Comparison of ENCODE assay signal across 16 mouse cellular contexts in the genomic region with DNA sequence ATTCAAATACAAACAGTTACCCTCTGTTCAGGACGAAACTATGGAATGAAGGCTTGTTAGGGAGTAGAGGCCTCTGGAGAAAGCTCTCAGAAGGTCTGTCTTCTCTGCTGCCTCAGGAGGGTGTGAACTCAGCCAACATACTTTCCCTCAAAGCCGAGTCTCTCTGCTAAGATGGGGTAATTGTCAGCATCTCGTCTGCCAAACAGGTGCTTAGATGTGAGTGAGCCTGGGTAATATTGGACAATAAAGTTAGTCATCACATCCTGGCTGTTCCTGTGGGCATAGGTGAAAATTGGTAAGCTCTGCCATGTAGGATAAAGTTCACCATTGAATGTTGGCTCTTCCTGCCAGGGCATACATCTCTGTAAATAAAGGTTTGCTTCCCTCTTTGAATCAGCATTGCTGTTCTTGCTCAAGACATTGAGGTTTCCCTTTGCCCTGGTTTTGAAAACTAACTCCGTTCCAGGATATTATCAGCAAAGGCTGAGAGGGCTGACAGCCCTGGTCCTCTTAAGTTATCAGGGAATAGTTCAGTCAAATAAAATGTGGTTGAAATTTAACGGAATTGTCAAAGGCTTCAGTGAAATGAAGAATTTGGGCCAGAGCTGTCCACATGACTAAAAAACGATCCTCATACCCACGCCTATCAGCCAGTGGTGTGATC. TPM values are rescaled to one million over a fixed set of nuclear protein-coding genes. Genes with fewer than 3 reads are reported as not detected.
"Had no signal": no experiment of that assay in that cellular context is flagged by ENCODE, and none has a peak within 500 bp of the region (broad histone marks: within the 10 kb centered on the region; RNA-seq: fewer than 3 reads in every experiment).

No protein-coding gene starts in this region.

- H3K27ac ChIP-seq: kidney, postnatal 0 days; layer of hippocampus, adult 2 months; limb, embryonic 10.5 days; liver, embryonic 14.5 days; midbrain, embryonic 13.5 days; stomach, postnatal 0 days had no signal

- H3K9ac ChIP-seq: liver, embryonic 14.5 days; midbrain, embryonic 13.5 days had no signal

- H3K9me3 ChIP-seq: limb, embryonic 10.5 days; midbrain, embryonic 13.5 days had no signal

- H3K27me3 ChIP-seq: midbrain, embryonic 13.5 days had no signal

- H3K4me3 ChIP-seq: layer of hippocampus, adult 2 months; limb, embryonic 10.5 days; midbrain, embryonic 13.5 days had no signal

- H3K4me2 ChIP-seq: midbrain, embryonic 13.5 days had no signal

- ATAC-seq: lung, postnatal 0 days; midbrain, embryonic 13.5 days had no signal

- H3K4me1 ChIP-seq: midbrain, embryonic 13.5 days had no signal

- DNase-seq: kidney, adult 9 months; kidney, postnatal 36 days; lung, adult 2 months; right cerebral cortex, adult 18-20 months; right cerebral cortex, postnatal 25 days; thymus, adult 2 months; thymus, postnatal 25 days had no signal

- H3K36me3 ChIP-seq: limb, embryonic 10.5 days; midbrain, embryonic 13.5 days had no signal

RNA-seq across cellular contexts. Expression of a gene that starts 14.6 kb away (rescaled TPM):
- polyA plus RNA-seq: limb, embryonic 10.5 days; midbrain, embryonic 13.5 days; midbrain, postnatal 0 days; neural tube, embryonic 14.5 days had no signal
